Mouse (Mus musculus) embryonic facial prominence, embryonic 13.5 days (tissue): ENCODE results near the gene Krt27. TPM values are rescaled to one million over a fixed set of nuclear protein-coding genes. Genes with fewer than 3 reads are reported as not detected.

Source experiments
- ATAC-seq: fragments of 200-750 bp; cut with Nextera tagmentation; 2 replicates; pipeline ENCODE4 v1.8.0; 2017; ENCODE audit warnings: low read depth; ENCODE audit not compliant: insufficient number of reproducible peaks, insufficient read depth, low FRiP score, low TSS enrichment
- H3K27ac ChIP-seq: fragments of 300-500 bp; sonication (generic); 2 replicates; pipeline ENCODE4 v1.5.1; 2015; ENCODE audit warnings: moderate library complexity, mild to moderate bottlenecking, inconsistent platforms
- H3K27me3 ChIP-seq: fragments of 300-500 bp; sonication (generic); 2 replicates; pipeline ENCODE4 v1.6.1; 2015; ENCODE audit warnings: mild to moderate bottlenecking, inconsistent platforms
- H3K36me3 ChIP-seq: fragments of 300-500 bp; sonication (generic); 2 replicates; pipeline ENCODE4 v1.6.1; 2015; ENCODE audit warnings: mild to moderate bottlenecking, inconsistent platforms
- H3K4me1 ChIP-seq: fragments of 300-500 bp; sonication (generic); 2 replicates; pipeline ENCODE4 v1.6.1; 2015; ENCODE audit warnings: inconsistent platforms
- H3K4me2 ChIP-seq: fragments of 300-500 bp; sonication (generic); 2 replicates; pipeline ENCODE4 v1.6.1; 2015; ENCODE audit warnings: moderate library complexity, mild to moderate bottlenecking, inconsistent platforms
- H3K4me3 ChIP-seq: fragments of 300-500 bp; sonication (generic); 2 replicates; pipeline ENCODE4 v1.5.1; 2015; ENCODE audit warnings: mild to moderate bottlenecking, inconsistent platforms
- H3K9ac ChIP-seq: fragments of 300-500 bp; sonication (generic); 2 replicates; pipeline ENCODE4 v1.6.1; 2015; ENCODE audit warnings: mild to moderate bottlenecking, inconsistent platforms
- H3K9me3 ChIP-seq: fragments of 300-500 bp; sonication (generic); 2 replicates; pipeline ENCODE4 v1.6.1; 2016; ENCODE audit warnings: inconsistent platforms
- WGBS: fragments of 180-500 bp; shearing (Covaris S2); methylation state at CpG from one replicate; pipeline ENCODE4 v1.1.7; 2015; ENCODE audit warnings: mixed read lengths; 5-methylcytosine and 5-hydroxymethylcytosine counted together
- polyA plus RNA-seq: library from polyadenylated mRNA; unstranded; fragments of >200 nt; fragmentation: Nextera tagmentation; extraction: Ambion mirVana; gene quantifications from 2 replicates; pipeline ENCODE4 v1.2.1, GENCODE M21; 2015

Krt27 gene
- polyA plus RNA-seq, 1 experiment from 2014 or later, result 0.39 TPM

DNA sequence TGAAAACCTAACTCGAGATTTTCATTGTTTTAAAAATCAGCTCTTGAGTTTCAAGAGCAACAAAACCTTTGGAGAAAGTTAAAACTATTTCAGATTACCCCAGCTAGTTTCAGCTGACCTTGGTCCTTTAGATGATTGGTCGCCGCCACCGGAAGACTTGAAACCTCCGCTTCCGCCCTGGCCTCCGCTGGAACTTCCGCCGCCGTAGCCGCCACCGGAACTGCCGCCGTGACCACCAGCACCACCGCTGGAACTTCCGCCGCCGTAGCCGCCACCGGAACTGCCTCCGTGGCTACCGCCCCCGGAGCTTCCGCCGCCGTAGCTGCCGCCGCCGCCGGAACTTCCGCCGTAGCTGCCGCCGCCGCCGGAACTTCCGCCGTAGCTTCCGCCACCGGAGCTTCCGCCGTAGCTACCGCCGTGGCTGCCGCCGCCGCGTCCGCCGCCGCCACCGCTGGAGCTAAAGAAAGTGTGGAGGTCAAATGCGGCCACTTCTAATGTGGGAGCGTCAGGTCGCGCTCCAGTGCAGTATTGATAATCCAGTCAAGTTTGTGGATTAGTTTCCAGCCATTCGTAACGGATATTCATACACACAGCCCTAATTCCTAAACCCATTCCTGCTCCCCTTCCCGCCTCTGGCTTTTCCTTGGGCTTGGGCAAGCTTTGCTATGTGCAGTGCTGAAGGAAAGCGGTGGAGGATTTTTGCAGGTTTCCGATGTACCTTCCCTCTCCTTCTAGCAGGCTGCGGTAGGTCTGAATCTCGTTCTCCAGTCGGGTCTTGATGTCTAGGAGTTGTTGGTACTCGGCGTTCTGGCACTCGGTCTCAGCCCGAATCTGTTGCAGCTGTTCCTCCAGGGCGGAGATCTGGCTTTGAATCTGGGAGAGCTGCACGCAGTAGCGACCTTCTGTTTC is 35.2 kb upstream of the Krt27 start:
- Histone ChIP-seq H3K9ac (peak overlapping the region; percentile 79), H3K4me1 (0 out of 2 replicates have a peak, but pooled peaks cover 7% of the 10 kb centered on the region), H3K36me3 (no peaks in the 10 kb centered on the region), H3K4me2 (peak overlapping the region; percentile 66), H3K4me3 (peak overlapping the region; percentile 59), H3K9me3 (no peaks in the 10 kb centered on the region), H3K27me3 (peaks cover 20% of the 10 kb centered on the region), H3K27ac (peak overlapping the region; percentile 98)
- ATAC-seq, result peak; percentile 80; the same call in 1 of the 2 replicates
- under 1% methylated on average over 71 of the region's 71 CpGs for WGBS

- Histone ChIP-seq H3K9ac (no peak overlapping the region), H3K9me3 (no peaks in the 10 kb centered on the region)
Measured at GRCm38 (mm10) chr11:99379568-99379967, 28.7 kb upstream of the Krt27 start.

DNA sequence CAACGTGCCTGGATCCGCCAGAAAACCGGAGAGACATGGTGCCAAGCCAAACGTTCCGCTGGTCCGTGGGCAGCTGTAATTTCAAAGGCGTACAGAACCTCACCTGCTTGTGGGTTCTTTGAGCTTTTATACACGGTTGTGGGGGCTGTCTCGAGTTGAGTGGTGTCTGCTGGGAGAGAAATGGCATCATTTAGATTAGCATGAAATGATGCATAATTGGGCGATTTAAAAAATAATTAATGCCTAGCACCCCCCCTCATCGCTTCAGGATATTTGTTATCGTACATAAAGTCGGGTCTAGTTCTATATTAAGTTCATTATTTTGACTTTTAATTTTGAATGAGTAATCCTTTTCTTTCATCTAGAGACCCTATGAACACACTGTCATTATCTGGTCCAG is 23.9 kb upstream of the Krt27 start, which contains the start of gene Krt28:
Krt28 (minus strand) TSS at position 101 of the 400 bp plus-strand sequence.
- WGBS, result 81% methylated on average over 13 of the region's 13 CpGs
- H3K27me3 ChIP-seq, result no peaks in the 10 kb centered on the region; the same call in 1 of the 2 replicates
- H3K9ac ChIP-seq, result no peak within 1 kb of the TSS
- H3K4me1 ChIP-seq, result no peaks in the 10 kb centered on the region
- H3K9me3 ChIP-seq, result no peaks in the 10 kb centered on the region
- no peak within 1 kb of the TSS for H3K27ac ChIP-seq
- no peak for ATAC-seq
- H3K36me3 ChIP-seq, result no peaks in the 10 kb centered on the region
- H3K4me2 ChIP-seq, result no peak within 1 kb of the TSS
- H3K4me3 ChIP-seq, result no peak within 1 kb of the TSS

More at GRCm38 (mm10) chr11:99379568-99379967, 28.7 kb upstream of the Krt27 start:
- Histone ChIP-seq H3K4me3 (no peak overlapping the region), H3K36me3 (no peaks in the 10 kb centered on the region), H3K27ac (no peak overlapping the region), H3K27me3 (peaks cover 20% of the 10 kb centered on the region), H3K4me1 (no peaks in the 10 kb centered on the region), H3K4me2 (no peak overlapping the region)
- ATAC-seq, result no peak
- 11% methylated on average over 5 of the region's 5 CpGs for WGBS

- Histone ChIP-seq H3K9ac (no peak overlapping the region), H3K36me3 (no peaks in the 10 kb centered on the region), H3K27ac (no peak overlapping the region), H3K4me2 (no peak overlapping the region), H3K9me3 (no peaks in the 10 kb centered on the region), H3K4me1 (no peaks in the 10 kb centered on the region), H3K4me3 (no peak overlapping the region), H3K27me3 (no peaks in the 10 kb centered on the region; the same call in 1 of the 2 replicates)
- WGBS, result 84% methylated on average over 8 of the region's 8 CpGs
- no peak for ATAC-seq
Measured at GRCm38 (mm10) chr11:99369853-99370451, 19.0 kb upstream of the Krt27 start.

DNA sequence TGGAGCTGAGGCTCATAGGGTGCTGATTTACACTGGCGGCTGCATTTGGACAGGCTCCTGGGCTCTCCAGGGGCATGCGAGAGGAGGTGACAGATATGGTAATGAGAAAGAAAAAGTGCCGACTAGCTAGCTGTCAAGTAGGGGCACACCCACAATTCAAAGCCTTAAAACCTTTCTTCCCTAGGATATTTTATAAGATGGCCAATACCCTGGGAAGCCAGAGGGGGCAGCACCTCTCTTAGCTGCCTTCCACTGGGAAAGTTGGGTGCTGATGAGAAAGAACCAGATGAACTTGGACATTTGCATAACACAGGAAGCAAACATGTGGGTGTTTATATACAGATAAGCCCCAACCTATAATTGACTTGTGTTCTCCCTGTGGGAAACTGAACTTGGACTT is 18.3 kb upstream of the Krt27 start:
- WGBS, result 18% methylated on average over 3 of the region's 3 CpGs
- Histone ChIP-seq H3K9ac (no peak overlapping the region), H3K36me3 (no peaks in the 10 kb centered on the region), H3K4me1 (no peaks in the 10 kb centered on the region), H3K27ac (no peak overlapping the region), H3K27me3 (no peaks in the 10 kb centered on the region; the same call in 1 of the 2 replicates), H3K9me3 (no peaks in the 10 kb centered on the region), H3K4me2 (no peak overlapping the region), H3K4me3 (no peak overlapping the region)
- no peak for ATAC-seq

DNA sequence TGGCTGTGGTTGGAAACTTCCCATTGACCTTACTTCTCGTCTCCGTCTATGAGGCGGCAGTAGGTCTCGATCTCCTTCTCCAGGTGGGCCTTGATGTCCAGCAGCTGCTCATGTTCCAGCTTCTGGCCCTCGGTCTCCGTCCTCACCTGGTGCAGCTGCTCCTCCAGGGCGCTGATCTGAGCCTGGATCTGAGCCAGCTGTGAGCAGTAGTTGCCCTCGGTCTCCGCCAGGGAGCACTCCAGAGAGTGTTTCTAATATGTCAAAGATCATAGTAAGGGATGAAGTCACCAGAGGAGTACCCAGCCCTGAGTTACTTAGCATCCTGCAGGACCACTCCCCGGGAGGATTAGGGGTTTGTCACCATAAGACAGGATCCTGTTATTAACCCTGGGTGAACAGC is 15.9 kb upstream of the Krt27 start:
- no peaks in the 10 kb centered on the region for H3K9me3 ChIP-seq
- no peak overlapping the region for H3K4me3 ChIP-seq
- H3K36me3 ChIP-seq, result no peaks in the 10 kb centered on the region
- no peaks in the 10 kb centered on the region; the same call in 1 of the 2 replicates for H3K27me3 ChIP-seq
- H3K9ac ChIP-seq, result no peak overlapping the region
- no peak overlapping the region for H3K4me2 ChIP-seq
- ATAC-seq, result no peak
- WGBS, result 48% methylated on average over 10 of the region's 10 CpGs
- no peak overlapping the region for H3K27ac ChIP-seq
- no peaks in the 10 kb centered on the region for H3K4me1 ChIP-seq

DNA sequence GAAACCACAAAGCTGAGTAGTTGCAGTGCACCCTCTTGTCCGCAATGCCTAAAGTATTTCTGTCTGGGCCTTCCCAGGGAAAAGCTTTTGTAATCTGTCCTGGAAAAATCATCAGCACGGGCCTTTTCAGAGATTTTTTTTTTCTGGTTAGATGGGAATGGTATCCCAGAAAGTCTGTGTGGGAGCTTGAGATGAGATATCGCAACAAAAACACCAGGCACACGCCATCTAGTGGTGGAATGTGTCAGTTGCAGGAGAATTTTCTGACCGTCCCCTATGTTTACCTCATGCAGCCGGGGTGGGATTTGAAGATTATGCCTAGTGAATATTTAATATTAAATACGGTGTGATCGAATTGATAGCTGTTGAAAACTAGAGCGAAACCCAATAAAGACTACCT is 13.5 kb upstream of the Krt27 start:
- ATAC-seq, result no peak
- Histone ChIP-seq H3K27ac (no peak overlapping the region), H3K9ac (no peak overlapping the region), H3K4me3 (no peak overlapping the region), H3K4me1 (no peaks in the 10 kb centered on the region), H3K36me3 (no peaks in the 10 kb centered on the region), H3K9me3 (no peaks in the 10 kb centered on the region), H3K4me2 (no peak overlapping the region), H3K27me3 (no peaks in the 10 kb centered on the region)
- 26% methylated on average over 9 of the region's 9 CpGs for WGBS

- Histone ChIP-seq H3K9ac (no peak overlapping the region), H3K27me3 (no peaks in the 10 kb centered on the region), H3K9me3 (no peaks in the 10 kb centered on the region), H3K4me3 (no peak overlapping the region), H3K4me2 (no peak overlapping the region), H3K36me3 (no peaks in the 10 kb centered on the region), H3K27ac (no peak overlapping the region), H3K4me1 (no peaks in the 10 kb centered on the region)
- no peak for ATAC-seq
- WGBS, result 88% methylated on average over 8 of the region's 8 CpGs
Measured at GRCm38 (mm10) chr11:99361423-99361822, 10.5 kb upstream of the Krt27 start.

- Histone ChIP-seq H3K27me3 (no peaks in the 10 kb centered on the region), H3K4me2 (no peak overlapping the region), H3K9me3 (no peaks in the 10 kb centered on the region), H3K27ac (no peak overlapping the region), H3K4me1 (no peaks in the 10 kb centered on the region), H3K36me3 (no peaks in the 10 kb centered on the region), H3K9ac (no peak overlapping the region), H3K4me3 (no peak overlapping the region)
- 81% methylated on average over 11 of the region's 11 CpGs for WGBS
- no peak for ATAC-seq
Measured at GRCm38 (mm10) chr11:99339299-99339847, 11.5 kb downstream of the Krt27 start.

DNA sequence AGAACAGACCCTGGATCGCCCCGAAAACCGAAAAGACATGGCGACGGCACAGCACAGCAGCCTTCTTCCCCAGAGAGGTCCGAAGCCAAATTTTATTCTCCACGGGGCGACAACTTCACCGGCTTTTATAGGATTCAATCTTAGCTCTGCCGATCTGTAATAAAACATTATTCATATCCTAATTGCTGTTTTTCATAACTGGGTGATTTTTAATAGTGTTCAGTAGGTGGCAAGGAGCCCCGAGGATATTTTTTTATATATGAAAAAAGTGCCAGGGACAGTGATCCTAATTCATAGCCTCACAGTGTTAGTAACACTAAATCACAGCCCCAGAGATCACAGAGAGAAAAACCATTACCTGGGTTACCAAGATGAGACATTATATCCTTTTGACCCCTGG is 13.0 kb downstream of the Krt27 start, which contains the start of gene Krt26:
Krt26 (minus strand) TSS at position 101 of the 400 bp plus-strand sequence.
- no peak within 1 kb of the TSS for H3K27ac ChIP-seq
- H3K9ac ChIP-seq, result no peak within 1 kb of the TSS
- H3K4me3 ChIP-seq, result no peak within 1 kb of the TSS
- no peaks in the 10 kb centered on the region for H3K9me3 ChIP-seq
- ATAC-seq, result no peak
- no peaks in the 10 kb centered on the region for H3K36me3 ChIP-seq
- no peaks in the 10 kb centered on the region for H3K27me3 ChIP-seq
- 94% methylated on average over 11 of the region's 11 CpGs for WGBS
- no peak within 1 kb of the TSS for H3K4me2 ChIP-seq
- H3K4me1 ChIP-seq, result no peaks in the 10 kb centered on the region

DNA sequence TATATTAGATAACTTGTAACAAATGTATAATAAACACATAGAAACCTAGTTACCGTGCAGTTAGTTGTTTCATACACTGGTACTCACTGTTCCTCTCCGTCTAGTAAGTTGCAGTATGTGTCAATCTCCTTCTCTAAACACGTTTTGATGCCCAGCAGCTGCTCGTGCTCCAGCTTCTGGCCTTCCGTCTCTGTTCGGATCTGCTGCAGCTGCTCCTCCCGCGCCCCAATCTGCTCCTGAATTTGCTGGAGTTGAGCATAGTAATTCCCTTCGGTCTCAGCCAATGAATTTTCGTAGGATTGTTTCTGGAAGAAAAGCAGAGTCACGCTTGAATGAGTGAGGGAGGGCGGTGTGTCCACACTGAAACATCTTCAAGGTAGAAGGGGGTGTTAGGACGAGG is 17.5 kb downstream of the Krt27 start:
- Histone ChIP-seq H3K4me2 (no peak overlapping the region), H3K9ac (no peak overlapping the region), H3K9me3 (no peaks in the 10 kb centered on the region), H3K27me3 (no peaks in the 10 kb centered on the region), H3K4me3 (no peak overlapping the region), H3K4me1 (no peaks in the 10 kb centered on the region), H3K27ac (no peak overlapping the region), H3K36me3 (no peaks in the 10 kb centered on the region)
- 70% methylated on average over 13 of the region's 13 CpGs for WGBS
- ATAC-seq, result no peak
